Mouse (Mus musculus): ENCODE data around the gene Ccdc88a. TPM values are rescaled to one million over a fixed set of nuclear protein-coding genes. Genes with fewer than 3 reads are reported as not detected.

Ccdc88a gene
- 1.4 and 1.6 TPM in 2 replicates for polyA plus RNA-seq (2012; rRNA removed)

GRCm38 (mm10) chr11:29373396-29374273 is at the start of gene Ccdc88a:
Gene Ccdc88a (plus strand): TSS chr11:29373658.

GRCm38 (mm10) chr11:29514682-29515412 is 141.4 kb downstream of the Ccdc88a start, which contains the start of gene Prorsd1:
Gene Prorsd1 (minus strand): TSS chr11:29515033.

DNA sequence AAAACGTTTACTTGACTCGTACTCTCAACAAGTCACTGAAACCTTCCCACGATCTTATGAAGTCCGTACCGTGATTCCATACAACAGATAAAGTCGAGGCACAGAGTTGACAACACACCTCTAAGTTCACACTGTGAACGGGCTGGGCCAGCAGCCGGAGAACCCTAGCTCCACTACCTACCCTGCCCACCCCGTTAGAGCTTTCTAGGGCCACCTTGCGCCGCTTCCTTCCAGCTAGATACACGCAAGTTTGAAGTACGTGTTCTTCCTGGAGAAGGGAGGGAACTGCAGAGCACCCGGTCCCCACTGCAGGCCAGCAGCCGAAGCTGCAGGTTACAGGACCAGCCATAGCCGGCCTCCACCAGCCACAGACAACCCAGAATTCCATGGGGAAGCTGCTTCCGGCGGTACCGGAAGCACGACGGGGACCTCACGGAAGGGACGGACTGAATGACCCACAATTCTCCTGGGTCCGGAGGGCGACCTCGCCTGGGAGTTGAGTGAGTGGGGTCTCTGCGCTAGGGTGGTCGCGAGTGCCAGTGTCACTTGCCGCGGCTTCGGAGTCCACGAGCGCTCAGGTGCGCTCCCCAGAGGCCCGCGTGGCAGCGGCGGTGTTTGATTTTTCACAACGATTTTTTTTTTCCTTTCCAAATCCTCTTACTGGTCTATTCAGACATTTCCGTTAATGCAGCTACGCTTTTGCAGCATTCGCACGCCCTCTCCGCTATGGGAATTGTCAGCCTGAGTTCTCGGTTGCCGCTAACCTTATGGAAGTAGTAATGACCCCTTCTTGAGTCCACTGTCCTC is 152.7 kb downstream of the Ccdc88a start, which contains the start of gene Mtif2:
Gene Mtif2 (plus strand): TSS at position 421 of the 807 bp plus-strand sequence.

GRCm38 (mm10) chr11:29547752-29548503 is 174.5 kb downstream of the Ccdc88a start, which contains the start of the genes Clhc1 and Rps27a:
Gene Clhc1 (plus strand): TSS chr11:29547950.
Gene Rps27a (minus strand): TSS chr11:29548109.

Other genes starting within 250 kb of the Ccdc88a start
- gene Pnpt1, start 242.9 kb upstream of the Ccdc88a start, polyA plus RNA-seq (2012; rRNA removed) = 21.4 and 26.3 TPM in 2 replicates
- gene Ppp4r3b, start 200.8 kb upstream of the Ccdc88a start, polyA plus RNA-seq (2012; rRNA removed) = 12.0 and 12.5 TPM in 2 replicates
- gene Cfap36, start 126.2 kb upstream of the Ccdc88a start, polyA plus RNA-seq (2012; rRNA removed) = 6.9 and 7.3 TPM in 2 replicates
- gene Prorsd1, start 141.4 kb downstream of the Ccdc88a start, polyA plus RNA-seq (2012; rRNA removed) = 10.5 and 12.5 TPM in 2 replicates
- 13.8 and 14.8 TPM in 2 replicates for gene Mtif2, start 152.8 kb downstream of the Ccdc88a start, polyA plus RNA-seq (2012; rRNA removed)
- 0.06 and 0.08 TPM in 2 replicates for gene Clhc1, start 174.3 kb downstream of the Ccdc88a start, polyA plus RNA-seq (2012; rRNA removed)
- 1,157 and 1,161 TPM in 2 replicates for gene Rps27a, start 174.5 kb downstream of the Ccdc88a start, polyA plus RNA-seq (2012; rRNA removed)